Mouse (Mus musculus) neural tube, embryonic 14.5 days (tissue): Measurements from ENCODE around the gene Xpnpep1. TPM values are rescaled to one million over a fixed set of nuclear protein-coding genes. Genes with fewer than 3 reads are reported as not detected.

Source experiments
- ATAC-seq: fragments of 200-750 bp; cut with Nextera tagmentation; 2 replicates; pipeline ENCODE4 v1.8.0; 2017; ENCODE audit warnings: low read depth, mild to moderate bottlenecking, moderate TSS enrichment, moderate library complexity
- H3K27ac ChIP-seq: fragments of 300-500 bp; sonication (generic); 2 replicates; pipeline ENCODE4 v1.5.1; 2014; ENCODE audit warnings: low read depth, mild to moderate bottlenecking, control low read depth, low read length, moderate library complexity, mixed read lengths
- H3K27me3 ChIP-seq: fragments of 300-500 bp; sonication (generic); 2 replicates; pipeline ENCODE4 v1.6.1; 2014; ENCODE audit warnings: low read length; ENCODE audit not compliant: control insufficient read depth, insufficient read depth
- H3K36me3 ChIP-seq: fragments of 300-500 bp; sonication (generic); 2 replicates; pipeline ENCODE4 v1.6.1; 2014; ENCODE audit warnings: low read length, mixed read lengths; ENCODE audit not compliant: control insufficient read depth, insufficient read depth
- H3K4me1 ChIP-seq: fragments of 300-500 bp; sonication (generic); 2 replicates; pipeline ENCODE4 v1.6.1; 2014; ENCODE audit warnings: low read length; ENCODE audit not compliant: control insufficient read depth, insufficient read depth
- H3K4me2 ChIP-seq: fragments of 300-500 bp; sonication (generic); 2 replicates; pipeline ENCODE4 v1.6.1; 2014; ENCODE audit warnings: mild to moderate bottlenecking, low read depth, low read length, control low read depth
- H3K4me3 ChIP-seq: fragments of 300-500 bp; sonication (generic); 2 replicates; pipeline ENCODE4 v1.5.1; 2014; ENCODE audit warnings: low read depth, low read length, control low read depth, mixed read lengths
- H3K9ac ChIP-seq: fragments of 300-500 bp; sonication (generic); replicated peaks from 2 replicates; pipeline ENCODE4 v1.6.1; 2014; ENCODE audit warnings: low read depth, mild to moderate bottlenecking, control low read depth, low read length, mixed read lengths
- H3K9me3 ChIP-seq: fragments of 300-500 bp; sonication (generic); 2 replicates; pipeline ENCODE4 v1.6.1; 2016; ENCODE audit warnings: low read length; ENCODE audit not compliant: control insufficient read depth
- WGBS: fragments of 180-500 bp; shearing (Covaris S2); extraction: QIAGEN DNeasy Blood & Tissue Kit; methylation state at CpG from one replicate; pipeline ENCODE4 v1.1.7; 2014; 5-methylcytosine and 5-hydroxymethylcytosine counted together
- polyA plus RNA-seq: library from polyadenylated mRNA; unstranded; fragments of >200 nt; fragmentation: Nextera tagmentation; extraction: Ambion mirVana; gene quantifications from 2 replicates; pipeline ENCODE4 v1.2.1, GENCODE M21; 2014

Gene Xpnpep1
- polyA plus RNA-seq, 1 experiment from 2014 or later = 123 TPM

GRCm38 (mm10) chr19:53014910-53015710, 24.9 kb downstream of the Xpnpep1 start:
- Histone ChIP-seq H3K4me1 (no peaks in the 10 kb centered on the region), H3K9ac (no peak overlapping the region), H3K27me3 (no peaks in the 10 kb centered on the region), H3K36me3 (peaks cover 10% of the 10 kb centered on the region), H3K4me2 (no peak overlapping the region), H3K4me3 (no peak overlapping the region), H3K27ac (no peak overlapping the region), H3K9me3 (no peaks in the 10 kb centered on the region)
- 66% methylated on average over 21 of the region's 21 CpGs for WGBS
- peak; percentile 73 for ATAC-seq

- no peak overlapping the region for H3K4me3 ChIP-seq
- no peak for ATAC-seq
- H3K27ac ChIP-seq = no peak overlapping the region
- H3K4me1 ChIP-seq = no peaks in the 10 kb centered on the region
- H3K27me3 ChIP-seq = no peaks in the 10 kb centered on the region
- 97% methylated on average over 3 of the region's 3 CpGs for WGBS
- H3K9me3 ChIP-seq = no peaks in the 10 kb centered on the region
- peaks cover 17% of the 10 kb centered on the region for H3K36me3 ChIP-seq
- no peak overlapping the region for H3K9ac ChIP-seq
- H3K4me2 ChIP-seq = no peak overlapping the region
Measured at GRCm38 (mm10) chr19:53013744-53014143, 26.3 kb downstream of the Xpnpep1 start.

GRCm38 (mm10) chr19:53013341-53013740, 26.7 kb downstream of the Xpnpep1 start:
- Histone ChIP-seq H3K9me3 (no peaks in the 10 kb centered on the region), H3K27ac (no peak overlapping the region), H3K4me2 (no peak overlapping the region), H3K9ac (no peak overlapping the region), H3K27me3 (no peaks in the 10 kb centered on the region), H3K36me3 (peaks cover 17% of the 10 kb centered on the region), H3K4me1 (no peaks in the 10 kb centered on the region), H3K4me3 (no peak overlapping the region)
- WGBS = 96% methylated on average over 7 of the region's 7 CpGs
- no peak for ATAC-seq

GRCm38 (mm10) chr19:53010941-53011340, 29.1 kb downstream of the Xpnpep1 start:
- ATAC-seq = no peak
- Histone ChIP-seq H3K4me2 (no peak overlapping the region), H3K9me3 (no peaks in the 10 kb centered on the region), H3K36me3 (peaks cover 17% of the 10 kb centered on the region), H3K9ac (no peak overlapping the region), H3K4me3 (no peak overlapping the region), H3K27me3 (no peaks in the 10 kb centered on the region), H3K4me1 (no peaks in the 10 kb centered on the region), H3K27ac (no peak overlapping the region)
- 79% methylated on average over 5 of the region's 5 CpGs for WGBS

GRCm38 (mm10) chr19:53008921-53009320, 31.1 kb downstream of the Xpnpep1 start:
- no peaks in the 10 kb centered on the region for H3K9me3 ChIP-seq
- no peak overlapping the region for H3K4me3 ChIP-seq
- H3K27me3 ChIP-seq = no peaks in the 10 kb centered on the region
- no peak overlapping the region for H3K27ac ChIP-seq
- 85% methylated on average over 5 of the region's 5 CpGs for WGBS
- H3K36me3 ChIP-seq = peaks cover 25% of the 10 kb centered on the region
- no peaks in the 10 kb centered on the region for H3K4me1 ChIP-seq
- ATAC-seq = no peak
- no peak overlapping the region for H3K9ac ChIP-seq
- no peak overlapping the region for H3K4me2 ChIP-seq

- Histone ChIP-seq H3K4me1 (no peaks in the 10 kb centered on the region), H3K9me3 (no peaks in the 10 kb centered on the region), H3K4me2 (no peak overlapping the region), H3K9ac (no peak overlapping the region), H3K36me3 (peaks cover 30% of the 10 kb centered on the region), H3K27ac (no peak overlapping the region), H3K27me3 (no peaks in the 10 kb centered on the region), H3K4me3 (no peak overlapping the region)
- peak; percentile 39; the same call in 1 of the 2 replicates for ATAC-seq
- WGBS = 65% methylated on average over 6 of the region's 6 CpGs
Measured at GRCm38 (mm10) chr19:53008020-53008705, 31.9 kb downstream of the Xpnpep1 start.

- no peaks in the 10 kb centered on the region for H3K27me3 ChIP-seq
- 96% methylated on average over 19 of the region's 19 CpGs for WGBS
- H3K4me2 ChIP-seq = no peak overlapping the region
- H3K27ac ChIP-seq = no peak overlapping the region
- no peak for ATAC-seq
- no peak overlapping the region for H3K9ac ChIP-seq
- H3K36me3 ChIP-seq = peaks cover 42% of the 10 kb centered on the region
- H3K4me3 ChIP-seq = no peak overlapping the region
- H3K9me3 ChIP-seq = no peaks in the 10 kb centered on the region
- H3K4me1 ChIP-seq = no peaks in the 10 kb centered on the region
Measured at GRCm38 (mm10) chr19:53005978-53006377, 34.0 kb downstream of the Xpnpep1 start.

GRCm38 (mm10) chr19:53003554-53004365, 36.3 kb downstream of the Xpnpep1 start:
- Histone ChIP-seq H3K9me3 (no peaks in the 10 kb centered on the region), H3K4me3 (no peak overlapping the region), H3K36me3 (peaks cover 39% of the 10 kb centered on the region), H3K9ac (no peak overlapping the region), H3K27me3 (no peaks in the 10 kb centered on the region), H3K4me2 (no peak overlapping the region), H3K27ac (no peak overlapping the region), H3K4me1 (no peaks in the 10 kb centered on the region)
- WGBS = 95% methylated on average over 22 of the region's 22 CpGs
- ATAC-seq = no peak
